Mouse (Mus musculus) lung, adult 2 months (tissue): ENCODE measurements around the gene Sptssb.

Source experiments
- CTCF ChIP-seq: fragments of 200-500 bp; IDR thresholded peaks from 2 replicates; pipeline ENCODE4 v1.5.1; 2011; ENCODE audit warnings: mild to moderate bottlenecking, low read length, control low read depth; ENCODE audit not compliant: insufficient read depth
- POLR2A ChIP-seq: fragments of 200-500 bp; IDR thresholded peaks from 2 replicates; pipeline ENCODE4 v1.6.1; 2011; ENCODE audit warnings: low read depth, mild to moderate bottlenecking, control low read depth, low read length, borderline replicate concordance; ENCODE audit errors: extremely low read depth

- TF ChIP-seq CTCF, result no peak
- TF ChIP-seq POLR2A, result no peak
Measured at GRCm38 (mm10) chr3:69895516-69895915, 35.8 kb upstream of the Sptssb start.
